Mouse (Mus musculus) testis, adult 2 months (tissue): ENCODE measurements around the gene Rtf2. TPM values are rescaled to one million over a fixed set of nuclear protein-coding genes. Genes with fewer than 3 reads are reported as not detected.

Source experiments
- H3K27ac ChIP-seq: fragments of 200-500 bp; 2 replicates; pipeline ENCODE4 v1.5.1; 2012; ENCODE audit warnings: low read depth, low read length; ENCODE audit not compliant: control insufficient read depth, insufficient read depth
- H3K27me3 ChIP-seq: fragments of 200-500 bp; 2 replicates; pipeline ENCODE4 v1.6.1; 2012; ENCODE audit warnings: mild to moderate bottlenecking, low read length, moderate library complexity; ENCODE audit not compliant: control insufficient read depth, insufficient read depth
- H3K36me3 ChIP-seq: fragments of 200-500 bp; 2 replicates; pipeline ENCODE4 v1.6.1; 2012; ENCODE audit warnings: mild to moderate bottlenecking, low read length; ENCODE audit not compliant: control insufficient read depth, insufficient read depth
- H3K4me1 ChIP-seq: fragments of 200-500 bp; 2 replicates; pipeline ENCODE4 v1.6.1; 2012; ENCODE audit warnings: low read length; ENCODE audit not compliant: control insufficient read depth, insufficient read depth
- H3K4me3 ChIP-seq: fragments of 200-500 bp; 2 replicates; pipeline ENCODE4 v1.5.1; 2012; ENCODE audit warnings: low read depth, mild to moderate bottlenecking, low read length, moderate library complexity, mixed read lengths; ENCODE audit not compliant: control insufficient read depth
- CTCF ChIP-seq: fragments of 200-500 bp; IDR thresholded peaks from 2 replicates; pipeline ENCODE4 v1.5.1; 2012; ENCODE audit warnings: low read depth, mild to moderate bottlenecking, inconsistent platforms, low read length, moderate library complexity; ENCODE audit not compliant: control insufficient read depth, insufficient read depth, insufficient replicate concordance
- POLR2A ChIP-seq: fragments of 200-500 bp; IDR thresholded peaks from 2 replicates; pipeline ENCODE4 v1.6.1; 2012; ENCODE audit warnings: low read depth, mild to moderate bottlenecking, inconsistent platforms, low read length, moderate library complexity; ENCODE audit not compliant: control insufficient read depth
- polyA plus RNA-seq: library from polyadenylated mRNA; depleted of rRNA; stranded (reverse); fragments of >200 nt; gene quantifications from 2 replicates; pipeline ENCODE4 v1.2.3, GENCODE M21; 2012; rRNA removed

Gene Rtf2
- polyA plus RNA-seq, 1 experiment: 21.9 TPM

DNA sequence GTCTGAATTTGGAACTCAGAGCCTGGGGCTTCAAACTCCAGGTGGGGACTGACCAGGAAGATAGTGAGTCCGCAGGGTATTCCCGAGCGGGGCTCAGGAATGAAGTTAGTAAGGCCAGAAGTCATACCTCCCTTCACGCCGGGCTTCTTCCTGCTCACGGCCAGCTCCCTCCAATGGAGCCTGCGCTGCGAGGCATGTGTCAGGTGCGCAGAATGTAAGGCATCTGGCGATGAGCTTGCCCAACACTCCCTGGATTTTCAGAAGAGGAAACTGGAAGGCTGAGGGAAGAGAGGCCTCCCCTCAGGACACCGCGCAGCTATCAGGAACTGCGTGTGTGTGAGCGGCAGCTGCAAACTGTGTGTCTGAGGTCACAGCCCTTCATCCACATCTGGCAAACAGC, 61.8 kb downstream of the Rtf2 start:
- H3K4me1 ChIP-seq: no peaks in the 10 kb centered on the region; the same call in 1 of the 2 replicates
- H3K27ac ChIP-seq: no peak overlapping the region
- H3K27me3 ChIP-seq: no peaks in the 10 kb centered on the region
- H3K36me3 ChIP-seq: no peaks in the 10 kb centered on the region
- no peak overlapping the region for H3K4me3 ChIP-seq
- TF ChIP-seq CTCF: no peak
- TF ChIP-seq POLR2A: no peak

DNA sequence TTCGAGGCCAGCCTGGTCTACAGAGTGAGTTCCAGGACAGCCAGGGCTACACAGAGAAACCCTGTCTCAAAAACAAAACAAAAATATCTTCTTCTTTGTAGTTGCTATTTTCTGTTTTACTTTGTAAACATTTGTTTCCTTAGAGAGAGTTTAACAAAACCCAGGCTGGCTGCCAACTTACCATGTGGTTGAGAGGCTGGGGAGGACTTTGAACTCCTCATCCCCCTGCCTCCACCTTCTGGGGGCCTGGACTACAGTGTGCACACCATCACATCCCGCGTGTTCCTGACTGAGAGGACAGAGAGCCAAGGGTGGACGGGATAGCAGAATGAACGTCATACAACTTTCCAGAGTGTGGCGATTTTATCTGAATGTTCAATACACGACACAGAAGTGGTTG, 65.8 kb downstream of the Rtf2 start:
- H3K4me3 ChIP-seq: no peak overlapping the region
- no peak for TF ChIP-seq CTCF
- no peak for TF ChIP-seq POLR2A
- H3K36me3 ChIP-seq: no peaks in the 10 kb centered on the region
- no peak overlapping the region for H3K27ac ChIP-seq
- H3K27me3 ChIP-seq: no peaks in the 10 kb centered on the region
- peaks cover 8% of the 10 kb centered on the region for H3K4me1 ChIP-seq

DNA sequence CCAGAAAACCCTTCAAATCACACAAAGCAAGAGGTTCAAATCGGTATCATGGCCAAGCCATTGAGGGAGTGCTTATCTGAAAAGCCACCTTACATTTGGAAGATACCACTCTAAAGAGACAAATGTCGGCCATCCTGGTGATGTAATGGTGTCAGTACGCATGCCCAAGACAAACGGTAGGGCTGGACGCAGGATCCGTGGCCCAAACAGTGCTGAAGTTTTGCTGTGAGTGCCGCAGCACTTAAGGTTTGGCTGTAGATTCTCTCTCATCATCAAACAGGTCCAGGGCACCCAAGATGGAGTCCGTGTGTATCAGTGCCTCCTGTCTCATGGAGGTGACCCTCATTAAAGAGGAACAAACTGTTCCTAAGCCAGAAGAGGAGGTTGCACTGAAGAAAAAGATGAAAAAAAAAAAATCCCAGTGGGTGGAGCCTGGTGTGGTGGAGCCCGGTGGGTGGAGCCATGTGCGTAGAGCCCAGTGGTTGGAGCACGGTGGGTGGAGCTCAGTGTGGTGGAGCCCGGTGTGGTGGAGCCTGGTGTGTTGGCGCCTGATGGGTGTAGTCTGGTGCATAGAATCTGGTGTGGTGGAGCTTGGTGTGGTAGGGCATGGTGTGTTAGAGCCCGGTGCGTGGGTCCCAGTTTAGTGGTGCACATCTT, 69.8 kb downstream of the Rtf2 start:
- Histone ChIP-seq H3K4me3 (no peak overlapping the region), H3K27me3 (no peaks in the 10 kb centered on the region)
- no peak for TF ChIP-seq CTCF
- no peak for TF ChIP-seq POLR2A

DNA sequence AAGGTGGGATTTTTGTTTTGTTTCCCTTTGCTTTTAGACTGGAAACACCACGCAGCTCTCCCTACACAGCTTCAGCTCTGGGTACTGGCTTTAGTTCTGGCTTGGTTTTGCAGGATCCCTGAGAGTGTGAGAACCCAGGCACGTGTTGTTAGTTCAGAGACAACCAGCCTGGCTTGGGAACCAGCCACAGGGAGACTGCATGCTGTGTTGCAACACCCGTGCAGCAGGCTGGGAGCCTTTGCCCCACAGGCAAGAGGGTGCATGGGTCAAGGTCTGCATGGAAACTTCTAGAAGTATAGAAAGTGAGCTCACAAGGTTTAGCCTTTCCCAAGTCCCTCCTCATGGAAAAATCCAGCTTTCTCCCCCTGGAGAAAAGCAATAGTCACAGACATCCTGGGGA, 70.5 kb downstream of the Rtf2 start:
- H3K27me3 ChIP-seq: no peaks in the 10 kb centered on the region
- TF ChIP-seq CTCF: no peak
- no peak for TF ChIP-seq POLR2A
- H3K4me3 ChIP-seq: no peak overlapping the region
- peaks cover 8% of the 10 kb centered on the region for H3K4me1 ChIP-seq
- no peak overlapping the region for H3K27ac ChIP-seq
- H3K36me3 ChIP-seq: no peaks in the 10 kb centered on the region

More for the DNA sequence above, 69.8 kb downstream of the Rtf2 start:
- Histone ChIP-seq H3K4me1 (peaks cover 8% of the 10 kb centered on the region), H3K27ac (no peak overlapping the region), H3K36me3 (no peaks in the 10 kb centered on the region)

DNA sequence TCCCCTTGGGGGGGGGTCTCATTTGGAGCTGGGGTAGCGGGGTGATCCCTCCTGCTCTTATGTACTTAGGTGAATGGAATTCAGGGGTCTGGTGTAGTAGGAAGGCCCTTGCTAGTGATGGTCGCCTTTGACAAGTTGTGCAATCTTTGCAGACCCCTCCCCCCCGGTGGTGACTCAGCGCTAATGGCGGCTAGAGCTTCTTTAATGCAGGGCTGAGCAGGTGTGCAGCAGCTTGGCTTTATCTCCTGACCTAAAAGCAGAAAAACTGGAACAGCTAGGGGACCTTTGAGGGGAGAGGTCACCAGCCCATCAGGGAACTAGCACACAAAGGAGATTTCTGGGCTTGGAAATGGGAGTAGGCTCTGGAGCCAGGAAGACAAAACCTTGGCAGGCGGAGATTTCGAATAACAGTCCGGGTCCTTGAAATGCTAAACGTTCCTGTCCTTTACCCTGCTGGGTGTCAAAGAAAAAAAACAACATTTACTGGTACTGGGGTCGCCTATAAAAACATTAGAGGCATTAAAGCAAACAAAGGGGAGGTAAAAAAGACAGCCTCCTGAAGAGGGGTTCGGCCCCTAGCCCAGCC, 76.1 kb downstream of the Rtf2 start:
- Histone ChIP-seq H3K36me3 (no peaks in the 10 kb centered on the region), H3K4me1 (no peaks in the 10 kb centered on the region; the same call in 1 of the 2 replicates), H3K27ac (no peak overlapping the region), H3K27me3 (no peaks in the 10 kb centered on the region), H3K4me3 (no peak overlapping the region)
- TF ChIP-seq POLR2A (no peak), CTCF (no peak)

Other genes starting within 250 kb of the Rtf2 start
- gene Mc3r, start 192.1 kb upstream of the Rtf2 start, polyA plus RNA-seq: not detected in 2 replicates
- gene Fam210b, start 95.0 kb upstream of the Rtf2 start, polyA plus RNA-seq: 6.8 and 7.9 TPM in 2 replicates
- gene Aurka, start 70.0 kb upstream of the Rtf2 start, polyA plus RNA-seq: 74.5 and 87.6 TPM in 2 replicates
- gene Cstf1, start 69.9 kb upstream of the Rtf2 start, polyA plus RNA-seq: 158 and 175 TPM in 2 replicates
- 0.26 and 0.31 TPM in 2 replicates for gene Cass4, start 46.8 kb upstream of the Rtf2 start, polyA plus RNA-seq
- 0.07 and 0.11 TPM in 2 replicates for gene Gcnt7, start 18.0 kb downstream of the Rtf2 start, polyA plus RNA-seq
- 376 and 416 TPM in 2 replicates for gene Fam209, start 32.0 kb downstream of the Rtf2 start, polyA plus RNA-seq
- gene Tfap2c, start 109.0 kb downstream of the Rtf2 start, polyA plus RNA-seq: 0.11 and 0.23 TPM in 2 replicates